Mouse (Mus musculus): ENCODE data around the gene Cdk19.

DNA sequence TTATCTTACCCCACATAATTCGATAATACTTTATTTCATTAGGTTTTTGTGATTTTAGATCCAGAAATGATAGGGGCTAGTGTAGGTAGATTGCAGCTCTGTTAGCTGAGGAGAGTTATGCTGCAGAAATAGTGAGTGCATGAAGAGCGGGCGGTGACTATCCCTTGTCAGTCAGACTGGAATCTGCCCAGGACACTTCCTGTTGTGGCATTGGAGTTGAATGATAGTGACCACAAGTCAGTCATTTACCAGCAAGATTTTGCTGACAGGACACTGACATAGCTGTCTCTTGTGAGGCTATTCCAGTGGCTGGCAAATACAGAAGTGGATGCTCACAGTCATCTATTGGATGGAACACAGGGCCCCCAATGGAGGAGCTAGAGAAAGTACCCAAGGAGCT is 97.8 kb downstream of the Cdk19 start:
- no peak for TF ChIP-seq SIN3A (IDR thresholded peaks at IDR 0.05; ENCODE audit: low read length)
- no peak for TF ChIP-seq CTCF (conservative IDR thresholded peaks at IDR 0.05 in 1 of 2, IDR thresholded peaks at IDR 0.05 in 1 of 2; ENCODE audit: low read depth in 2 of 2, low read length in 2 of 2)
- no peak for TF ChIP-seq TCF12 (IDR thresholded peaks at IDR 0.05; ENCODE audit: low read depth, low read length)
- no peak for TF ChIP-seq KAT2A (IDR thresholded peaks at IDR 0.05; ENCODE audit: insufficient replicate concordance, low read length)
- no peak for TF ChIP-seq RAD21 (IDR thresholded peaks at IDR 0.05; ENCODE audit: low read depth, low read length)

Data from CH12.LX (cell line).